Mouse (Mus musculus): ENCODE measurements around the gene Gpr179. TPM values are rescaled to one million over a fixed set of nuclear protein-coding genes. Genes with fewer than 3 reads are reported as not detected.

Gene Gpr179
- under 1 TPM; 0.18 to 0.37 TPM for total RNA-seq (2021)
- long read RNA-seq, experiment 1, full-length matches to known transcripts, result 1 of 1 reads
- long read RNA-seq, experiment 1, partial matches to known transcripts, result 0 of 1 reads
- long read RNA-seq, experiment 1, other reads (novel, unspliced or antisense), result 0 of 1 reads
- long read RNA-seq, experiment 2, partial matches to known transcripts, result 0 of 1 reads
- long read RNA-seq, experiment 2, other reads (novel, unspliced or antisense), result 1 of 1 reads

GRCm38 (mm10) chr11:97352027-97352684 lies at the start of gene Gpr179:
Gene Gpr179 (minus strand): TSS chr11:97352077.
- TF ChIP-seq CTCF (IDR thresholded peaks at IDR 0.05), result no peak
- H3K4me3 ChIP-seq, result no peak within 1 kb of the TSS
- intact Hi-C loops (cut with DNase I), result no loop called here
- H3K27ac ChIP-seq, result no peak within 1 kb of the TSS
- no peak for DNase-seq (ENCODE audit: extremely low spot score in 1 of 2, low spot score in 2 of 2)

- Histone ChIP-seq H3K4me3 (no peak overlapping the region), H3K27ac (peak overlapping the region; percentile 77)
- peak; percentile 59 to 66 for DNase-seq (ENCODE audit: extremely low spot score in 1 of 2, low spot score in 2 of 2)
- no peak for TF ChIP-seq CTCF (IDR thresholded peaks at IDR 0.05)
- intact Hi-C loops (cut with DNase I), result loop anchor here (2.0 kb wide), 1 partner anchor 38 kb away; the partner anchor contains the start of gene Socs7
Observed at GRCm38 (mm10) chr11:97401082-97401481, 49.2 kb upstream of the Gpr179 start.

DNA sequence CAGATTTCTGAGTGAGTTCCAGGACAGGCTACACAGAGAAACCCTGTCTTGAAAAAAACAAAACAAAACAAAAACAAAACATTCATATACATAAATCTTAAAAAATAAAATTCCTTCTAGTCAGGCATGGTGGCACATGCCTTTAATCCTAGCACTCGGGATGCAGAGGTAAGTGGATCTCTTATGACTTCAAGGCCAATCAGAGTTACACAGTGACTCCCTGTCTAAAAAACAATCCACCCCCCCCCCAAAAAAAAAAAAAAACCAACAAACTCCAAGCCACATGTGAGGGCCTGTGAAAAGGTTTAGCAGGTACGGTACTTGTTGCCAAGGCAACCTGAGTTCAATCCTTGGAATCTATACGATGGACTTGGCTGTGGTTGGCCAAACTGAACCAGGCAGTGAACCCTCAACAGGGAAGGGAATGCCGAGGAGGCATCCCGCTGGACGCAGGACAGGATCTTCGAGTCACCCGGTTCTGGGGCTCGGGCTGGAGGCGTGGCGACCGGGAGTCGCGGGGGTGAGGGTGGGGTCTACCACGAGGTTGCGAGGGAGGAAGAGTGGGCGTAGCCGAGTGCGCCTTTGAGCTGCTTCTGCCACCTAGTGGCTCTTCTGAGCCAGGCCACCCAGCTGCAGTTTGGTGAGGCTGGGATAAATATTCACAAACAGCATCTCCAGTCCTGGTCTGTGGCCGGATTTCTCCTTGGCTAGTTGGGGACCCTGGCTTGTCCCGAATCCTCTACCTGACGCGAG lies 48.3 kb upstream of the Gpr179 start:
- TF ChIP-seq CTCF (IDR thresholded peaks at IDR 0.05), result peak; percentile 97
- Histone ChIP-seq H3K27ac (peak overlapping the region; percentile 77), H3K4me3 (peak overlapping the region; percentile 27; the same call in 1 of the 2 replicates)
- intact Hi-C loops (cut with DNase I), result loop anchor here (1.0 to 2.0 kb wide), 2 partner anchors 37 to 43 kb away; partner anchors contain the start of gene Socs7
- peak; percentile 82 to 83 for DNase-seq (ENCODE audit: extremely low spot score in 1 of 2, low spot score in 2 of 2)

DNA sequence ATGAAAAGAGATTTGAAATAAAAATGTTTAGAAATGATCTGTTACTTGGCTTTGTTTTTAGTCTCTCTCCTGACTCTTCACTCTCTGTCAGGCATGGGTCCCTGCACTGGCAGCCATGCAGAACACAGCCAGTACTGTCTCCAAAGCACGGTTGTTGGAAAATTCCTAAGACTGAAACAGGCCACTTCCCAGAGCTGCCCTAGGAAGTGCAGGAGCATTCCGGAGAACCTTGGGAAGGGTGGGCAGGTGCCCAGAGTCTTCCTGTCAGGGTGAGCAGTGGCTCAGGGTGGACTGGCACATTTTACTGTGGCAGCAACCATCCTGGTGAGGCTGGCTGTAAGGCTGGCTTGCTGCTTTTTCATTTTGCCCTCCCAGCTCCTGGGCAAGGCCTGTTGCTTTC lies 46.6 kb upstream of the Gpr179 start:
- TF ChIP-seq CTCF (IDR thresholded peaks at IDR 0.05), result no peak
- Histone ChIP-seq H3K4me3 (no peak overlapping the region), H3K27ac (no peak overlapping the region)
- no peak for DNase-seq (ENCODE audit: extremely low spot score in 1 of 2, low spot score in 2 of 2)
- intact Hi-C loops (cut with DNase I), result no loop called here

- DNase-seq (ENCODE audit: extremely low spot score in 1 of 2, low spot score in 2 of 2), result peak; percentile 67 to 71
Observed at GRCm38 (mm10) chr11:97394146-97394545, 42.3 kb upstream of the Gpr179 start.

GRCm38 (mm10) chr11:97393658-97394057 lies 41.8 kb upstream of the Gpr179 start:
- no peak for TF ChIP-seq CTCF (IDR thresholded peaks at IDR 0.05)
- Histone ChIP-seq H3K27ac (peak overlapping the region; percentile 61), H3K4me3 (no peak overlapping the region)
- DNase-seq (ENCODE audit: extremely low spot score in 1 of 2, low spot score in 2 of 2), result peak in 1 of 2 experiments; percentile 52
- intact Hi-C loops (cut with DNase I), result no loop called here

More at GRCm38 (mm10) chr11:97394146-97394545, 42.3 kb upstream of the Gpr179 start:
- H3K4me3 ChIP-seq, result no peak overlapping the region
- TF ChIP-seq CTCF (IDR thresholded peaks at IDR 0.05), result no peak
- H3K27ac ChIP-seq, result peak overlapping the region; percentile 61
- intact Hi-C loops (cut with DNase I), result no loop called here

DNA sequence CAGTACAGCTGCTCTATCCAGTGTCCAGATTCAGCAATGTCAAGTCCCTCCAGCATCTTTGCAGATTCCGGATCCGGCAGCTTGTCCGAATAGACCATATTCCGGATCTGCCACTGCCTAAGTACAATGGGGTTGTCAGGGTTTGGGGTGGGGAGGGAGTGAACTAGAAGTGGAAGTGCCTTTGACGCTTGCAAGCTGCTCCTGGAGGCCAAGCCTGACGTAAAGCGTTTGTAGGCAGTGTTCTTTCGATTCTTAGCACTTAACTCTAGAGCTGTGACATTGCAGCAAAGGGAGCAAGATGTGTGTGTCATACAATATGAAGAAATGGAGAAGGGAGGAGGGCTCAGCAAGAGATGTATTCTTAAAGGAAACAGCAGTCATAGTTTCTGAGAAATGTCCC lies 37.2 kb upstream of the Gpr179 start:
- no peak for DNase-seq (ENCODE audit: extremely low spot score in 1 of 2, low spot score in 2 of 2)
- H3K4me3 ChIP-seq, result no peak overlapping the region
- H3K27ac ChIP-seq, result no peak overlapping the region
- intact Hi-C loops (cut with DNase I), result loop anchor here (5.0 kb wide), 1 partner anchor 72 kb away; the partner anchor contains the start of gene Mrpl45
- no peak for TF ChIP-seq CTCF (IDR thresholded peaks at IDR 0.05)

- no peak overlapping the region for H3K4me3 ChIP-seq
- no peak overlapping the region for H3K27ac ChIP-seq
- intact Hi-C loops (cut with DNase I), result loop anchor here (5.0 kb wide), 1 partner anchor 71 kb away; the partner anchor contains the start of gene Mrpl45
- no peak for DNase-seq (ENCODE audit: extremely low spot score in 1 of 2, low spot score in 2 of 2)
- no peak for TF ChIP-seq CTCF (IDR thresholded peaks at IDR 0.05)
Observed at GRCm38 (mm10) chr11:97387811-97388210, 35.9 kb upstream of the Gpr179 start.

GRCm38 (mm10) chr11:97383764-97384163 lies 31.9 kb upstream of the Gpr179 start:
- DNase-seq (ENCODE audit: extremely low spot score in 1 of 2, low spot score in 2 of 2), result no peak
- Histone ChIP-seq H3K4me3 (no peak overlapping the region), H3K27ac (no peak overlapping the region)
- no peak for TF ChIP-seq CTCF (IDR thresholded peaks at IDR 0.05)
- intact Hi-C loops (cut with DNase I), result no loop called here

GRCm38 (mm10) chr11:97383017-97383416 lies 31.1 kb upstream of the Gpr179 start:
- Histone ChIP-seq H3K27ac (no peak overlapping the region; the same call in 1 of the 2 replicates), H3K4me3 (no peak overlapping the region)
- intact Hi-C loops (cut with DNase I), result no loop called here
- DNase-seq (ENCODE audit: extremely low spot score in 1 of 2, low spot score in 2 of 2), result no peak
- no peak for TF ChIP-seq CTCF (IDR thresholded peaks at IDR 0.05)

DNA sequence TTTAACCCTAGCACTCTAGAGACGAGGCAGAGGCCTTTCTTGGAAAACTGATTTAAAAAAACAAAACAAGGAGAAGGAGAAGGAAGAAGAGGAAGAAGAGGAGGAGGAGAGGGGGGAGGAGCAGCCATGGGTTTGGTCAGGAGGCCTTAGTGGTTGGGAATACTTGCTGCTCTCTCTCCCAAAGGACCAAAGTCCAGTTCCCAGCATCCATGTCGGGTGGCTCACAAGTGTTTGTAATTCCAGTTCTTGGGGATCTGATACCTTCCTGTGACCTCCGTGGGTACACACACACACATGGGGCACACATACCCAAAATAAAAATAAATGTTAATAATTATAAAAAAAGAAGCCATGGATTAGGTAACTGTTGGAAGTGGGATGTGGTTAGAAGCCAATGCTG lies 28.2 kb upstream of the Gpr179 start:
- no peak overlapping the region for H3K4me3 ChIP-seq
- intact Hi-C loops (cut with DNase I), result no loop called here
- no peak for DNase-seq (ENCODE audit: extremely low spot score in 1 of 2, low spot score in 2 of 2)
- H3K27ac ChIP-seq, result no peak overlapping the region
- no peak for TF ChIP-seq CTCF (IDR thresholded peaks at IDR 0.05)

- intact Hi-C loops (cut with DNase I), result no loop called here
- DNase-seq (ENCODE audit: extremely low spot score in 1 of 2, low spot score in 2 of 2), result no peak
- H3K4me3 ChIP-seq, result no peak overlapping the region
- no peak for TF ChIP-seq CTCF (IDR thresholded peaks at IDR 0.05)
- no peak overlapping the region for H3K27ac ChIP-seq
Observed at GRCm38 (mm10) chr11:97373402-97373801, 21.5 kb upstream of the Gpr179 start.

Measured in left cerebral cortex, adult 2 months (tissue).